Mouse (Mus musculus) kidney, postnatal 14 days (tissue): Measurements from ENCODE around the gene Immp2l.
"Not testable (repeated sequence)": the region's sequence is repeated elsewhere in the genome, so short reads cannot be mapped to it uniquely, and the experiment has no call there.

Experiments used
- DNase-seq: peaks from one replicate; pipeline ENCODE4 v3.0.0; 2022; ENCODE audit warnings: mixed read lengths

The Immp2l gene

DNA sequence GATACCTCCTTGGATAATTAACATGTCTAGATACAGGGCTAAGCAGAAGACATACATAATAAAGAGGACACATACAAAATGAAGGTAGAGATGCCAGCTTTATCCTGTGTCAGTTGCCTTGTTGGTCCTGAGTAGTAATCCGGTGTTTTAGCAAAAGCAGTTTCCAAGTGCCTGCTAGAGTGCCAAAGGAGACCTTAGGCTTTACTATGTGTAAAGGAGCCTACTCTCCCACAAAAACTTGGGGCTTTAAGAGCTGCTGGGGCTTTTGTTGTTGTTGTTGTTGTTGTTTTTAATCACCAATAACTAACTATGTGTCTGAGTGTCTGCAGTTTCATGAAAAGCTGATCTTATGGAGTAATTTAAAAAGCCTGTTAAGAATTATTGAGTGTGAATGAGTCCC, 702.8 kb downstream of the Immp2l start:
- no peak for DNase-seq

DNA sequence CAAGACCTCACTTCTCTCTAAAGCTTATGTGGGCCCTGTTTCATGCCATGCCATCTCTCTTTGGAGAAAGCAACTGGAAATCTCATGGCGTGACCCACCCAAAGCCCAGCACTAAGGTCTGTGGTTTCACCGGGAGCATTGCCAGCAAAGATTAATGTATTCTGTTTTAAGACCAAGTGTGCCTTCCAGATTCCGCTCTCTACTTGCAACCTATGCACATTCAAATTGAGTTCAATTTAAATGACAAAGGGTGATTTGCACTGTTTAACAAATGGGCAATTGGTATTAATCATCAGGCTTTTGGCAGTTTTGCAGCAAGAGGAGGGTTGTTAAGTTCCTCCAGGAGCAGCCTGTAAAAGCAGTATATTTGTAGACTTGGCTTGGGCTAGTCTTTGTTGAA, 703.3 kb downstream of the Immp2l start:
- DNase-seq = no peak

DNA sequence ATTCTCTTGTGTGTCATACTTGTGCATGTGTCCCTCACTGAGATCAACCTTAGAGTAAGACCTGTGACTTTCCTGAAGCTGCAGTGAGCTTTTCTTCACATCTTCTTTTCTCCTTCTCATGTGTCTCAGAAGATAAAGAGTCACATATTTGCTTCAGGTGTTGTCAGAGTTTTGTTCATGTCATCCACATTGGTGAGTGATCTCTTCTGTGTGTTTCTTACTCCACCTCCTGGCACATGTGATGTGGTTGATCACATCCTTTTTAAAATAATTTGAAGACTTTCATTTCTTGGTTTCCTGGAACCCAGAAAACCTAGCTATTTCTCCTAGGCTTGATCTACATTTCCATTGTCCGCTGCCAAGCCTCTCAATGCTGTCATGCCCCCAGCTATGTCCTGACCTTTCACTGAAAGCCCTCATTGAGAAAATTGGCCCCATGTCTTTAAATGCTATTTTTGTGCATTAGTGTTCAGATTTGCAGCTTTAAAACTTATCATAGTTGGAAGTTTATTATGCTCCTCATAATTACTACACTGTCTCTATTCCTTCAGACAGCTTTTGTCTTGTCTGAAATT, 704.0 kb downstream of the Immp2l start:
- DNase-seq = no peak

DNA sequence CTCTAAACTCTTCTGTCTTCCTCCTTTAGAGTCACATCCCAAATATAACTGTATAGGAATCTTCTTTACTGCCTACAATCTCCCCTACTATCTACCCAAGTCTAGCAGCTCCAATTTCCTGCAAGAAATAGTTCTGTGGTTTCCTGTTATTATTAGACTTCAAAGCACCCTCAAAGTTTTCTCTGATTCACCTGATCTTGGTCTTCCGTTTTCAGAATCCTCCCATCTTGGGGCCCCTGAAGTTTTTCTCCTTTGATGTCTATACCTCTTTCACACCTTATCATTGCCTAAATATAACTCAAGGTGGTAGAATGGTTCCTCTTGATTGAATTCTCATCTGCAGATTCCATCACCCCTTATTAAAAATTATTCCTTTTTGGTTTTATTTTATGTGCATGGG, 704.6 kb downstream of the Immp2l start:
- no peak for DNase-seq

- DNase-seq = no peak
Measured at GRCm38 (mm10) chr12:41729780-41730179, 705.9 kb downstream of the Immp2l start.

- DNase-seq = no peak
Measured at GRCm38 (mm10) chr12:41733168-41733567, 709.3 kb downstream of the Immp2l start.

- DNase-seq = no peak
Measured at GRCm38 (mm10) chr12:41742887-41743286, 719.0 kb downstream of the Immp2l start.

DNA sequence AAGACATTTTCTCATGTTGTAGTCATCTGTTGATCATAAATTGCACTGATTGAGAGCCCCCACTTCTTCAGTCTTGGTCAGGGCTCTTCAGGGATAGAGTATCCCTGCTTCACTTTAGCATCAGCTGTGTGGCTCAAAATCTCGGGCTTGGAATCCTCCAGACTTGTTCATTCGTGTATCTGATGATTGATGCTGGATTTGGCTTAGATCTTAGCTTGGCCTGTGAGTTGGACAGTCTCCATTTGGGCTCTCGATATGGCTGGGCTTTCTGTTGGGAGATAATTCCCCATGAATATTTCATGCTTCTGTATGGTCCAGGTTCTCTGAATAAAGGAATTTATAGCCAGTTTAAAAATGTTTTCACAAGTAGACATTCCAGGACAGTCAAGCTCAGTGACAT, 739.5 kb downstream of the Immp2l start:
- no peak for DNase-seq

DNA sequence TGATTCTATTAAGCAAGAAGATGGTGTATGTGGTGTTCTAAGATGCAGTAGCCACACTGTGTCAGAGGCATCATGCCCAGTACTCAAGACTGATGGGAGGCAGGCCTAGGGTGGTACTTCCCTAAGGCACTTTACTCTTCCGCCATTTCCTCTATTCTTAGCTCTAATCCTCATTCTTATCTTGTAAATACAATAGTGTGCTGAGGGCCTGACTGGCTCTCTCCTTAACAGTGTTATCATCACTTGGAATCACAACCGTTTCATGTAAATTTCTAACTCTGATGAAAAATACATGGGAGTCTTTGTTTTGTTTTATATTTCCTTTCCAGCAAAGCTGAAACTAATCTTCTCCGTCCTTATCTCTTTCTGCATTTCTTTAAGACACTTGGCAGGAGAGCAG, 750.1 kb downstream of the Immp2l start:
- DNase-seq = no peak

- DNase-seq = no peak
Measured at GRCm38 (mm10) chr12:41774623-41775323, 750.9 kb downstream of the Immp2l start.

DNA sequence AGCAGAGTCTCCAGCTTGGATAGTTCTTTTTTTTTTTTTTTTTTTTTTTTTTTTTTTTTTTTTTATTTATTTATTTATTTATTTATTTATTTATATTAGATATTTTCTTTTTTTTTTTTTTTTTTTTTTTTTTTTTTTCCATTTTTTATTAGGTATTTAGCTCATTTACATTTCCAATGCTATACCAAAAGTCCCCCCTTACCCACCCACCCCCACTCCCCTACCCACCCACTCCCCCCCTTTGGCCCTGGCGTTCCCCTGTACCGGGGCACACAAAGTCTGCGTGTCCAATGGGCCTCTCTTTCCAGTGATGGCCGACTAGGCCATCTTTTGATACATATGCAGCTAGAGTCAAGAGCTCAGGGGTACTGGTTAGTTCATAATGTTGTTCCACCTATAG, 753.9 kb downstream of the Immp2l start:
- not testable (repeated sequence) for DNase-seq

DNA sequence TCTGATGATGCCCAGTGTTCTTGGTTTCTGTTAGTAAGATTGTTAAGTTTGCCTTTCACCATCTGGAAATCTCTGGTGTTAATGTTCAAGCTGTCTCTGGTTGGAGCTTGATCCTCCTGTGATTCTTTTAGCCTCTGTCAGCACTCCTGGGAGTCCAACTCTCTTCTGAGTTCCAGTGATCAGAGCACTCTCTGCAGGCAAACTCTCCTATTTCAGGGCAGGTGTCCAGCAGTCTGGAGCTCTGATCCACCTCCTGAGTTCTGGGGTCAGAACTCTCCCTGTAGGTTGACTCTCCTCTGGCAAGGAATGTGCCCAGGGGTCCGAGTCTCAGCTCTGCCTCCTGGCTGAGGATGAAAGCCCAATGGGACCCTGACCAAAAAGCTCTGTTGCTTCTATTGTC, 769.8 kb downstream of the Immp2l start:
- peak; percentile 2 for DNase-seq

GRCm38 (mm10) chr12:41829517-41829916, 805.6 kb downstream of the Immp2l start:
- no peak for DNase-seq

DNA sequence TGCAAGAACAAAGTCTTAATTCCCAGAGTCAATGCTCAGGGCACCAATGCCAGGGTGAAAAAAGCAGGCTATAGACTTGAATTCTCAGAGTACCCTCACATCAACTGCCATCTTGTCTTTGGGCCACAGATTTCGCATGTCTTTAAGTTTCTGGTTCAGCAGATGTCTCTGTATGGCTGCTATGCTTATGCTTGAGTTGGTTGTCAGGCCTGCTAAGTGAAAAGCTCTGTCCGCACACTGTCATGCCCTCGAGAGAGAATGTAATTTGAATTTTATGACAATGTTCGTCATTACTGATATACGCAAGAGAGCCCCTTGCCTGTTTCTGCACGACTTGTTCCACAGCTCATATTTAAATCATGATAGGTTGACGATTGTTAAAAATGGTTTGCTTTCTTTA, 807.8 kb downstream of the Immp2l start:
- DNase-seq = no peak

GRCm38 (mm10) chr12:41834646-41835045, 810.8 kb downstream of the Immp2l start:
- no peak for DNase-seq

DNA sequence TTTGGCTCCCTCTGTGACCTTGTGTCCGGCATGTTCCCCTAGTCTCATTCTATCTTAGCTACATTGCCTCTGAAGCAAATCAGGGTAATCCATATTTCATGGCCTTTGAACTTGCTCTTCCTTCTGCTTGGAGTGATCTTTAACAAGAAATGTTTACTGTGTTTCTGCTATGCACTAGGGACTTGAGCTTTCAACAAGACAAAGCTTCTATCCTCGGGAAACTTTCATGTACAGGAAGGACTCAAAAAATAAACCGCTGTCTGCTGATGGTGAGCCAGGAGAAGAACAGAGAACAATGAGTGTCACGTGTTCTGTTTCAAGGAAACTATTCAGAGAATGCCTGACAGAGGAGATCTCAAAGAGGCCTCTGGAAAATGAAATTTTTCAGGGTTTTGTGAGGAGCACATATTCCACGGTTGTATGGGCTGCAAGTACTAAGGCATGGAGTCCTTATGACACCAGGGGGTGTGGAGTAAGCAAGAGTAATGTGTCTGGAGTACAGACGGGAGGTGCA, 814.5 kb downstream of the Immp2l start:
- peak; percentile 8 for DNase-seq

- DNase-seq = no peak
Measured at GRCm38 (mm10) chr12:41839241-41839640, 815.4 kb downstream of the Immp2l start.

DNA sequence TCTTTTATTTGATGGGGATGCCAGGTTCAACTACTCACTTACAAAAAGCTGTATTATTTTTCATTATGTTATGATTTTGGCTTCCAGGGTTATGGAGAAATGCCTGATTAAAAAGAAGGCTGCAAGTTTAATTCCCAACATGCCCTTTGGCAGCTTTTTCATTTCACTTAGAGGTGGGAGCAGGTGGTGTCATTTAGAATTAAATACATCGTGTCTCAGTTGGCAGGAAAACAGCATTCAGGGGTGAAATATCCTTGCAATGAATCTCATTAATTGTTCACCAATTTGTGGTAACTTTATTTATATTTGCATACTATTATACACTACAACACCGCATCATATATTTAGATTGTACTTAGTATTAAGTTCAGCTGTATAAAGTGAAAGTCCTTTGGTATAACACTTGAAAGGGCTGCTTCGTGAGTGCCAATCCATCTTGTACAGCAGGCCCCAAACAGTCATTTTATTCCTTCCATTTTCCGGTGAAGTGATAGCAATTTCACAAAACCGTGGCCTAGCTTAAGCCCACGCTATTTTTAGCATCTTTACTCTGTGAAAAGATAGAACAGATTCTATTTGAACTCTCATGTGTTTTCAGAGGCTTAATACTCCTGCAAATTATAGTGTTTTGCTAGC, 818.9 kb downstream of the Immp2l start:
- DNase-seq = no peak

DNA sequence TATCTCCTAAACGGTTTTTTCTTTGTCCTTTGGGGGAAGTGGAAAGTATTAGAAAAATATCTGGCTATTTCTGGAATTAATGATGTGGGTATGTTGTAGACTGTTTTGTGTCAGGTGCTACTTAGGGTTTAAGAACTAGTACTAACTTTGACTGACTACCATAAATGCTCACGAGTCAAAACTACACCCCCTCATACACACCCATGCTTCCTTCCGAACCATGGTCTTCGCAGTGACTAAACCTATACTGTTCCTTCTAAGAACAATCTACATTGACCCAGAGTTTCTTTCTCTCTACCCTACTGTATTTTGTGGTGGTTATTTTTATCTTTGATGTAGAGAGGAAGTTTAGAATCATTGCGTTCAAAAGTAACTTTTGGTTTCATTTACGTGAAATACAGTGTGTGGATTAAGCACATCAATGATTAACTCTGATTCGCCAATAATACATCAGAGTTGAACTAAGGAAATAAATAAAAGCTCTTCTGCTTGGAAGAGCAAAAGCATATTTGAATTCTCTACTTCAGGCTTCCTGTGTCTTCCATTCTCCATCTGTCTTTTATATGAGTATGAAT, 828.1 kb downstream of the Immp2l start:
- DNase-seq = no peak

DNA sequence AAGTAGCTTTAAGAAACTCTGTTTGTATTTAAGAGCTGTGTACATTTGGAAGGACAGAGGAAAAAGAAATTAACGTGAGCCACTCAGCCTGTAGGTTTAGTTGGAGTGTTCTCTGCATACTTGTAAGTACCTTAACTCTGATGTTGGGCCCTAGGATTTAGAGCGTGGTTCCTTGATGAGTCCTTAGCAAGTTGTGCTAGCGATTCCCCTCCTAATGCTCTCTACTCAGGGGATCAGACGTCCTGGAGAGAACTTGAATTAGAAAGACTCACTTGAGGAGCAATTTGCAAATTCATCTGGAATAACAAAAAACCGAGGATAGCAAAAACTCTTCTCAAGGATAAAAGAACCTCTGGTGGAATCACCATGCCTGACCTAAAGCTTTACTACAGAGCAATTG, 835.8 kb downstream of the Immp2l start:
- not testable (repeated sequence) for DNase-seq

DNA sequence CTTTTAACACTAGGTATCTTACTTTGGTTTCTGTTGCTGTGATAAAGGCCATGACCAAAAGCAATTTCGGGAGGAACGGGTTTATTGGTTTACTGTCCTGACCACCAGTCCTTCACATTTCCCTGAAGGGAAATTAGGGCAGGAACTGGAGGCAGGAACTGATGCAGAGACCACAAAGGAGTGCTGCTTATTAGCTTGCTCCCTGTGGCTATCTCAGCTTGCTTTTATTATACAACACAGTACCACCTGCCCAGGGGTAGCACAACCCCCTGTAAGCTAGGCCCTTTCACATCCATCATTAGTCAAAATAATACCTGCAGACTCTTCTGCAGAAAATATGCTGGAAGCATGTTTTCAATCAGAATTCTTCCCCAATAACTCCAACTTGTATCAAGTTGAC, 844.4 kb downstream of the Immp2l start:
- no peak for DNase-seq

DNA sequence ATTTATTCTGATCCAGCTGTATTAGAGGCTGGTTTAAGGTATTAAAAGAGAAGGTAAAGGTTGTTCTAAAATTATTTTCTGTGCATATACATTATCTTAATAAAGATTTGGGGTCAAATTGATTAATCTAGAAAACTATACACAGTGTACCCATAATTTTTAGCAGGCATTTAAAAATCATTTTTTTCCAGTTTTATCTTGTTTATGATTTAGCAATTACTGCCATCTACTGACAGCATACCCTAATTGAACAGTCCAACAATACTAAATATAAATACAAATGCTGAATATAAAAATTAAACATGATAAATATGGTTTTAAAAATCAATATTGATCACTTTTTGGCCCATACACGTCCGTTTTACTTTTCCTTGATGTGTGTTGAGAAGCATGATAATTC, 850.1 kb downstream of the Immp2l start:
- DNase-seq = no peak

DNA sequence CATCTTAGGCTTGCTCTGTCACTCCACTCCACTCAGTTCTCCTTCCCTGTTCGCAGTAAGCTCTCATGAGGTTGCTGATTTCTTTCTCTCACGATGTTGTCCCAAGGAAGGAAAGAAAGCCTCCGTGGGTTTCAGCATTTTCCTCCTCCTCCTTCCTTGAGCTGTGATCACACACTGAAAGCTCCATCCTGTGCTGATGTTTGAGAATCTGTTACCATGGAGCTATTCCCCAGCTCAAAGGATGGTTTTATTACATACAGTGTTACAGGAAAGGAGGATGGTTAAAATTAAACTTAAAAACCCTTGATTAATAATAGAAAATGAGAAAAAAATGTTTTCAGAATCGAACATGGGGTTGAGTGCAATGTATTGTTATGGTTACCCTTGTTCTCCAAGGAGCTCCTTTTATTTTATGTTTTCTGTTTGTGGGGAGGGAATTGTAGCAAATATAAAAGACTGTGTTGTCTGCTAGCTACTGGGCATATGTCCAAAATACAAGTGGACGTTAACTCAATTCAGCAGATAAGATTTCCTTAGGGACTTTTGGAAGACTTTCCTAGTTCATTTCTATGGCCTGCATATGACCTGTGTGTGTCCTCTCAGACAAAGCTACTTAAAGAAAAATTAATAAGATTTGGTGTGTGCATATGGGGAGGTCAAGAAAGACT, 853.5 kb downstream of the Immp2l start:
- DNase-seq = no peak
